Mouse (Mus musculus): Measurements from ENCODE around the gene Gatd1.

The Gatd1 gene

DNA sequence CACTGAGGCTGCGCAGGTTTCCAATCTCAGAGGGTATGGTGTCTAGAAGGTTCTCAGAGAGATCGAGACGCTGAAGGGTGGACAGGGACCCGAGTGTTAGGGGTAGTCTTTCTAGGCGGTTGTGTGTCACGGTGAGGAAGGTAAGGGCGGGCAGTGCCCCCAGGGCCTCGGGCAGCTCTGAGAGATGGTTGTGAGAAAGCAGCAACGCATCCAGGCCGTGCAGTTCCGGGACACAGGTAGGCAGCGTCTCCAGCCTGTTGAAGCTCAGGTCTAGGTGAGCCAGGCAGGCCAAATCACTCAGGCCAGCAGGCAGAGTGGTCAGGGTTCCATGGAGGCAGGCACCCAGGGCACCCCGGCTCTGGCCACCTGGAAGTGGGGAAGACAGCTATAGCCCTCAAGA lies 28.3 kb upstream of the Gatd1 start:
- DNase-seq (ENCODE audit: low spot score in 2 of 2): peak; percentile 21 to 36

- peak; percentile 29 to 37 for DNase-seq (ENCODE audit: low spot score in 2 of 2)
Observed at GRCm38 (mm10) chr7:141441460-141441859, 27.5 kb upstream of the Gatd1 start.

GRCm38 (mm10) chr7:141440613-141441012 lies 26.7 kb upstream of the Gatd1 start:
- peak; percentile 72 to 78 for DNase-seq (ENCODE audit: low spot score in 2 of 2)

DNA sequence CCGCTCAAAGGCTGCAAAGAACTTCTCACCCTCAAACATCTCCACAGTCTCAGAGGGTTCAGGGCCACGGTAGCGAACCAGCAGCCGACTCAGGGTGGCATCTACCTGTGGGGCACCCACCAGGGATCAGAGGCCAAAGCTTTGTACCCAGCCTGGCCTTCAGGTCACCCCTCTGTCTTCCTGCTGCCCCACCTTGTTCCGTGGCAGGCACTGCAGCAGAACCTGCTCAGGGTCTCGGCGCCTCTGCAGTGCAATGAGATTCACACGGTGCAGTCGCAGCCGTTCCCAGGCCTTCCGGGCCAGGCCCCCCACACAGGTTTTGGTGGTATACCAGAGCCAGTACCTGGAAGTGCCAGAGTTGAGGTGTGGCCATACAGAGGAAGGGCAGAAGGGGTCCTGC lies 25.9 kb upstream of the Gatd1 start:
- DNase-seq (ENCODE audit: low spot score in 2 of 2): peak; percentile 27 to 38

GRCm38 (mm10) chr7:141439140-141439679 lies 25.3 kb upstream of the Gatd1 start:
- peak; percentile 21 to 34 for DNase-seq (ENCODE audit: low spot score in 2 of 2)

- peak; percentile 48 to 64 for DNase-seq (ENCODE audit: low spot score in 2 of 2)
Observed at GRCm38 (mm10) chr7:141438201-141438968, 24.4 kb upstream of the Gatd1 start.

DNA sequence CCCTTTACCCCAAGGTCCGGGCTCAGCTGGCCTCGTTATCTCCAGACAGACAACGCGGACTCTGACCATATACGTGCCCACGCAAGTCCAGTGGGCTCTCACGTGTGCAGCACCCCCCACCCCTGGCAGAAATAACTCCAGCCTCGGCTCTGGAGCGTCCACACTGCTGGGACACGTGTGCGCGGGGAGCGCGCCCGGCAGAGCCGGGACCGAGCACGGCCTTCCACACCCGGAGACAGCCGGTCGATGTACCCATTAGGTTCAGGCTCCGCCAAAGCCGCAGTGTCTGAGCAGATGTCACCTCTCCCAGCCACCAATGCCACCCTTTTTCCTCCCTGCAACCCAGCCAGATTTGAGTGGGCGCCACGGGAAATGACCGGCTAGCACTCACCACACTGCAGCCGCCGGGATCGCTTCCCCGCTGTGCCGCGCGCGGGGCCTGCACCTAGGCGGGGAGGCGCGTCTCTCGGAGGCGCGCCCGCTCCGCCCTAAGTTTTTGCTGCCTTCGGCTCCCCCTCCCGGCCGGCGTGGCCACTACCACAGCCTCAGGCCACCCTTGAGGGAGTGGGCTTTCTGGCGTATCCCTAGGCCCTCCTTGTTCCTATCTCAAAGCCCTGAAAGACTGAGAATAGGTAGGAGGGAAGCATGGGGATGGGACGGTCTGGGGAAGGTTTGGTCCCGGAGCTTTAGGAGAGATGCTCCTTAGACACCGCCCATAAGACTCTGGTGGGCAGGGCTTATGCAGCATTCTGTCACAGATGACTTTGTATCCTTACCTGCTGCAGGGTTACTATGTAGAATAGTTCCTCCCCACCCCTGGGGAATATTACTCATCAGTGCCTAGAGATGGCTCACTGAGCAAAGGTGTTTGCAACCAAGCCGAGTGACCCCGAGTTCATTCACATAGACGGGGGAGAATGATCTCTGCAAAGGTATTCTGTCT lies 23.5 kb upstream of the Gatd1 start, which contains the start of gene Slc25a22:
Slc25a22 (minus strand) TSS at position 715 of the 943 bp plus-strand sequence.
- peak; percentile 89 to 90 for DNase-seq (ENCODE audit: low spot score in 2 of 2)

- DNase-seq (ENCODE audit: low spot score in 2 of 2): peak; percentile 24 to 35
Observed at GRCm38 (mm10) chr7:141436523-141436892, 22.6 kb upstream of the Gatd1 start.

GRCm38 (mm10) chr7:141435856-141436522 lies 22.1 kb upstream of the Gatd1 start:
- peak; percentile 21 to 62 for DNase-seq (ENCODE audit: low spot score in 2 of 2)

DNA sequence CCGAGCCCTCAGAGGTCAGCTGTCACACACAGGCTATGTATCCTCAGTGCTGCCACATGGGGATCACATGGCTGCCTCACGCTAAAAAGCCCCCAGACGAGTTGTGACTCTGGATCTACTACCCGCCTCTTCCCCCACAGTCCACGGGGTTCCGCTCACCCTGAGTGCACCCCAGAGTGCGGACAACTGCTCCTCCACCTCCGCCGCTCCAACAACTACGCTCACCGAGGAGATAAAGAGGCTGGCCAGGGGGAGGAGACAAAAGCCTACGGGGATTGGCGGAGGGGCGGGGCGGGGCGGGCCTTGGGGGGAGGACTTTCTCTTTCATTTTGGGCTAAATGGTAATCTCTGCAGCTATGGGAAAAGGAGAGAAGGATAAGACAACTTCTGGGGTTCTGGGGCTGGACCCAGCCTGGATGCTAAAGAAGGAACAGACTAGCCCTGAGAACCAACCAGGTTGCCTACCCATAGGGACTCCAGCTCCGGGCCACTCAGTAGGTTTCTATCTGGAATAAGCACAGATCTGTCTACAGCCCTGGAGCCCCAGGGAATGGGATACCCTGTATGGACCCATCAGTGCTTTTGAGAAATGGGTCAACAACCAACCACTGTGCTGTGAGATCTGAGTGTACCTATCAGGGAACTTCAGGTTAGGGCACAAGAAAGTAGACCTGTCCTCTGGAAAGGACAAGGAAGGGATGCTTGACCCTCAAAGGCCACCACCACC lies 21.4 kb upstream of the Gatd1 start:
- peak; percentile 75 for DNase-seq (ENCODE audit: low spot score in 2 of 2)

DNA sequence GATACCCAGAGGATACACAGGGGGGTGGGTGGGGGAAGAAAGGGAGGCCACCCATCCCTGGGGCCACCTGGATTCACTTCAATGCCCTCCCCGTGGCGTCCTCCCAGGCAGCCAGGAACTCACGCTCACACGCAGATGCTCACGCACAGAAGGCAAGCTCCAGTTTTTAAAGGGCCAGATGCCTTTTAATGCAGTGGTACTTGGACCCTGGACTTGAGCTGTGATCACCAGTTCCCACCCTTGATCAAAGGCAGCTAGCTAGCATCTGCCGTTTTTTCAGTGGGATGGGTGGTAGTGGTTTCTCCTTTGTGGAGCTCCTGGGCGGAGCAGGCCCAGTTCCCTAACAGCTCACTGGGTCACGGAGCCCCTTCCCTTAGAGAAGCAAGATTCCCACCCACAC lies 20.5 kb upstream of the Gatd1 start:
- DNase-seq (ENCODE audit: low spot score in 2 of 2): peak; percentile 79 to 87

GRCm38 (mm10) chr7:141433517-141434400 lies 19.8 kb upstream of the Gatd1 start:
- peak in 1 of 2 experiments; percentile 54 for DNase-seq (ENCODE audit: low spot score in 2 of 2)

GRCm38 (mm10) chr7:141432741-141433516 lies 19.0 kb upstream of the Gatd1 start:
- DNase-seq (ENCODE audit: low spot score in 2 of 2): no peak

DNA sequence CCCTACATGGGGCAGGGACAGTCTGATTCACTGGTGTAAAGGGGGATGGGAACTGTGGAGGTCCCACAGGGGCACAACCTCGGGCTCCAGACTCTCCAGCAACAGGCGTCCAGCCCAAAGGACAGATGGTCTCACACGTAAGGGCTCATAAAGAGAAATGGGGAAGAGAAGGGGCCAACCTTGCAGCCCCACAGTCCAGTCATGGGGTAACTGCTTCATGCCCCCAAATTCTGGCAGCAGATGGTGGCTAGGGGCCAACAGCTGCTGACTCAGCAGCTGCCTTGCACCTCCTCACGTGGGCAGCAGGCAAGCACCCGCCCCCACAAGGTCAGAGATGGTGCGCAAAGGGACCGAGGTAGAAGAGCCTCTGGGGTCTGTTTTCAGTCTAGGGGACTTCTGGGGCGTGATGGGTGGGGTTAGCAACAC lies 18.3 kb upstream of the Gatd1 start:
- DNase-seq (ENCODE audit: low spot score in 2 of 2): peak in 1 of 2 experiments; percentile 46

DNA sequence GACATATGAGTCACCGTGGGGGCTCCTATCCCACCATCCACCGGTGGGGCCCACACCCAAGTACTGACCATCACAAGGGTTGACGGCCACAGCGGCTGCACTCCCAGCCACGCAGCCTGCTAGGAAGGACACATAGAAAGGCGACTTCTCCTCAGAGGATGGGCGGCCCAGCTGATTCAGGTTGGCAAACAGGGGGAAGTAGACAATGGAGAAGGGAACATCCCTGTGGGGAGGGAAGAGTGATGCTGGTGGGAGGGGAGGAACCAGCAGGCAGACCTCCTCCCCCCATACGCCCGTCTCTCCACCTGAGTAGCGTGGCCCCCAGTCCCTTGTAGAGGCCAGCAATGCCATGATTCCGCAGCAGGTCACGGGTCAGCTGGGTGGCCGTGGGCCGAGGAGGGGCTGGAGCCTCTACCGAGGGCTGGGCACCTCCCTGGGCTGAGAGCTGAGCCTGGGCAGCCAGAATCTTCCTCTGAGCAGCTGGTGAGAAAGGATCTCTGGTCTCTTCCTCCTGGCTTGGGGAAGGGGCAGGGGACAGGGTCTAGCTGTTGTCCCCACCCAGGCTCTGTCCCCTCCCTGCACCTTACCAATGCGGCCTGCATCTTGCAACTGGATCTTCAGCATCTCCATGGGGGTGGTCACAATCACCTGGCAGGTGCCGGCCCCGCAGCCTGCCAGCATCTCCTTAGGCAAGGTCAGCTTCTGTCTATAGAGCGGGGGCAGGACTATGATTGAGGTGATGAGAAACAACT lies 17.7 kb upstream of the Gatd1 start:
- no peak for DNase-seq (ENCODE audit: low spot score in 2 of 2)

GRCm38 (mm10) chr7:141430585-141431240 lies 16.8 kb upstream of the Gatd1 start:
- no peak for DNase-seq (ENCODE audit: low spot score in 2 of 2)

- no peak for DNase-seq (ENCODE audit: low spot score in 2 of 2)
Observed at GRCm38 (mm10) chr7:141429840-141430584, 16.1 kb upstream of the Gatd1 start.

All from right cerebral cortex, postnatal 10 days (tissue).